Mouse (Mus musculus) midbrain, embryonic 13.5 days (tissue): ENCODE measurements around the gene Gm20721. TPM values are rescaled to one million over a fixed set of nuclear protein-coding genes. Genes with fewer than 3 reads are reported as not detected.

Experiments used
- ATAC-seq: fragments of 200-750 bp; cut with Nextera tagmentation; 2 replicates; pipeline ENCODE4 v1.8.0; 2017; ENCODE audit warnings: mild to moderate bottlenecking, moderate TSS enrichment, moderate library complexity
- H3K27ac ChIP-seq: fragments of 300-500 bp; sonication (generic); 2 replicates; pipeline ENCODE4 v1.5.1; 2015; ENCODE audit warnings: inconsistent platforms, mild to moderate bottlenecking, moderate library complexity
- H3K27me3 ChIP-seq: fragments of 300-500 bp; sonication (generic); 2 replicates; pipeline ENCODE4 v1.6.1; 2015; ENCODE audit warnings: mild to moderate bottlenecking, inconsistent platforms
- H3K36me3 ChIP-seq: fragments of 300-500 bp; sonication (generic); 2 replicates; pipeline ENCODE4 v1.6.1; 2015; ENCODE audit warnings: mild to moderate bottlenecking, inconsistent platforms
- H3K4me1 ChIP-seq: fragments of 300-500 bp; sonication (generic); replicated peaks from 2 replicates; pipeline ENCODE4 v1.6.1; 2015; ENCODE audit warnings: inconsistent platforms
- H3K4me2 ChIP-seq: fragments of 300-500 bp; sonication (generic); replicated peaks from 2 replicates; pipeline ENCODE4 v1.6.1; 2015; ENCODE audit warnings: moderate library complexity, mild to moderate bottlenecking, inconsistent platforms
- H3K4me3 ChIP-seq: fragments of 300-500 bp; sonication (generic); replicated peaks from 2 replicates; pipeline ENCODE4 v1.5.1; 2015; ENCODE audit warnings: mild to moderate bottlenecking, inconsistent platforms
- H3K9ac ChIP-seq: fragments of 300-500 bp; sonication (generic); replicated peaks from 2 replicates; pipeline ENCODE4 v1.6.1; 2015; ENCODE audit warnings: mild to moderate bottlenecking, inconsistent platforms
- H3K9me3 ChIP-seq: fragments of 300-500 bp; sonication (generic); 2 replicates; pipeline ENCODE4 v1.6.1; 2016; ENCODE audit warnings: mild to moderate bottlenecking, inconsistent platforms
- WGBS: fragments of 180-500 bp; shearing (Covaris S2); methylation state at CpG from one replicate; pipeline ENCODE4 v1.1.7; 2015; 5-methylcytosine and 5-hydroxymethylcytosine counted together
- polyA plus RNA-seq: library from polyadenylated mRNA; unstranded; fragments of >200 nt; fragmentation: Nextera tagmentation; extraction: Ambion mirVana; gene quantifications from 2 replicates; pipeline ENCODE4 v1.2.1, GENCODE M21; 2015

The Gm20721 gene
- polyA plus RNA-seq, 1 experiment from 2014 or later = 8.8 TPM

- ATAC-seq = no peak
- no peaks in the 10 kb centered on the region for H3K9me3 ChIP-seq
- 74% methylated on average over 8 of the region's 8 CpGs for WGBS
- H3K4me1 ChIP-seq = peaks cover 44% of the 10 kb centered on the region
- peak overlapping the region; percentile 57 for H3K27ac ChIP-seq
- H3K27me3 ChIP-seq = no peaks in the 10 kb centered on the region
- peaks cover 57% of the 10 kb centered on the region for H3K36me3 ChIP-seq
- no peak overlapping the region for H3K4me3 ChIP-seq
- no peak overlapping the region for H3K9ac ChIP-seq
- H3K4me2 ChIP-seq = no peak overlapping the region
Measured at GRCm38 (mm10) chr2:174342793-174343400, 3.6 kb downstream of the Gm20721 start.

- ATAC-seq = no peak
- 86% methylated on average over 4 of the region's 4 CpGs for WGBS
- Histone ChIP-seq H3K4me3 (no peak overlapping the region), H3K27me3 (no peaks in the 10 kb centered on the region), H3K4me2 (no peak overlapping the region), H3K27ac (no peak overlapping the region), H3K36me3 (peaks cover 42% of the 10 kb centered on the region), H3K9ac (no peak overlapping the region), H3K4me1 (peaks cover 60% of the 10 kb centered on the region), H3K9me3 (no peaks in the 10 kb centered on the region)
Measured at GRCm38 (mm10) chr2:174340893-174341580, 5.5 kb downstream of the Gm20721 start.

- WGBS = 89% methylated on average over 3 of the region's 3 CpGs
- Histone ChIP-seq H3K4me1 (peaks cover 67% of the 10 kb centered on the region), H3K27me3 (no peaks in the 10 kb centered on the region), H3K27ac (no peak overlapping the region), H3K4me3 (no peak overlapping the region), H3K9ac (no peak overlapping the region), H3K4me2 (no peak overlapping the region), H3K36me3 (peaks cover 35% of the 10 kb centered on the region), H3K9me3 (no peaks in the 10 kb centered on the region)
- no peak for ATAC-seq
Measured at GRCm38 (mm10) chr2:174340229-174340892, 6.2 kb downstream of the Gm20721 start.

- 95% methylated on average over 1 of the region's 1 CpGs for WGBS
- ATAC-seq = peak; percentile 25; the same call in 1 of the 2 replicates
- peaks cover 72% of the 10 kb centered on the region for H3K4me1 ChIP-seq
Measured at GRCm38 (mm10) chr2:174339701-174340100, 6.8 kb downstream of the Gm20721 start.

DNA sequence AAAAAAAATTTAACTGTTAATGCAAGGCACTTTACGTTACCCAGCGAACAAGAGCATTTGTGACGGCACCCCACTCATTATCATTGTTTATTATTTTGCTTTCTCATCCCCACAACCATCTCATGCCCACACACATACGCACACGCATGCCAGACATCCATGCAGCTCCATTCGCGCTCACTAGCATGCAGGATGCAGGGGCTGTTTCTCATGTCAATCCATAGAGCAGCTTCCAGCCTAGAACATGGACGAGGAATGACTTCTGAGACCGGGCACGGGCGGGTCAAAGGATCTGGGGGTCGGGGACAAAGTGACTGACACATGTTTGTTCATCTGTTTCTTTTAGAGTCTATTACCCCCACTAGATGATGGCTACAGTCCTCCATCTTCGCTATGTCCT, 9.2 kb downstream of the Gm20721 start:
- Histone ChIP-seq H3K9me3 (no peaks in the 10 kb centered on the region), H3K36me3 (peaks cover 10% of the 10 kb centered on the region), H3K27ac (no peak overlapping the region), H3K27me3 (no peaks in the 10 kb centered on the region), H3K4me1 (peaks cover 72% of the 10 kb centered on the region), H3K9ac (no peak overlapping the region), H3K4me2 (no peak overlapping the region), H3K4me3 (no peak overlapping the region)
- ATAC-seq = no peak
- 89% methylated on average over 13 of the region's 13 CpGs for WGBS

More at GRCm38 (mm10) chr2:174339701-174340100, 6.8 kb downstream of the Gm20721 start:
- no peaks in the 10 kb centered on the region for H3K9me3 ChIP-seq
- H3K4me2 ChIP-seq = no peak overlapping the region
- H3K27me3 ChIP-seq = no peaks in the 10 kb centered on the region
- H3K36me3 ChIP-seq = peaks cover 29% of the 10 kb centered on the region
- H3K27ac ChIP-seq = no peak overlapping the region
- H3K9ac ChIP-seq = no peak overlapping the region
- no peak overlapping the region for H3K4me3 ChIP-seq

GRCm38 (mm10) chr2:174334415-174334814, 12.1 kb downstream of the Gm20721 start:
- H3K9ac ChIP-seq = peak overlapping the region; percentile 29; the same call in 1 of the 2 replicates
- H3K4me2 ChIP-seq = peak overlapping the region; percentile 19
- peaks cover 70% of the 10 kb centered on the region for H3K4me1 ChIP-seq
- H3K27me3 ChIP-seq = no peaks in the 10 kb centered on the region
- H3K9me3 ChIP-seq = no peaks in the 10 kb centered on the region
- 87% methylated on average over 10 of the region's 10 CpGs for WGBS
- H3K4me3 ChIP-seq = no peak overlapping the region; the same call in 1 of the 2 replicates
- no peak overlapping the region for H3K27ac ChIP-seq
- no peaks in the 10 kb centered on the region for H3K36me3 ChIP-seq
- no peak for ATAC-seq

DNA sequence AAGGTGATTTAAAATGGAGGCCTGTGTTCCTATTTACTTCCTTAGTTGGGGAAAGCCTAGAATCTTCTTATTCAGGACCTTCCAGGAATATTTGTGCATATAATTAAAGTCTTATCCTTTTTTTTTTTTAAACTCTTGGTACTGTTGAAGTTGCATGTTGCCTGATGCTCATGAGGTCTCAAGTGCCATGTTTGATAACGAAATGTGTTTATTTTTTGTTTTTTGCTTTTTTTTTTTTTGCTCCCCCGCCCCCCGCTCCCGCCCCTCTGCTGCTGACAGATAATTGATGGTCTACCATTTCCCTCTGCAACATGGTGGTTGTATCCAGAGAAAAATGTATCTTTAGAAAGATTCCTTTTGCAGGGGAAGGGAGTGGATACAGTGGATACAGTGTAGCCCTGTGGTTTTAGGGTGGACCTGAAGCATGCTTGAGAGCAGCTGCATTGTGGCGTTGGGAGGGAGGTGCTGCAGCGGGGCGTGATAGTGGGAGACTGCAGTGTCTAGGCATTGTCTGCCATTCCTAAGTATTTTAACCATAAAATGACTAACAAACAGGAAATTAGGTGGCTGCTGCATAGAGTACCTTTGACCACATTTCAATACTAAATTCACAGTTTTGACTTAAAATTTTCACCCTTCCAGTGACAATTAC, 13.1 kb downstream of the Gm20721 start:
- peak overlapping the region; percentile 68 for H3K4me2 ChIP-seq
- peak overlapping the region; percentile 53 for H3K27ac ChIP-seq
- H3K27me3 ChIP-seq = no peaks in the 10 kb centered on the region
- H3K36me3 ChIP-seq = no peaks in the 10 kb centered on the region
- H3K4me1 ChIP-seq = peaks cover 74% of the 10 kb centered on the region
- H3K9ac ChIP-seq = no peak overlapping the region; the same call in 1 of the 2 replicates
- H3K4me3 ChIP-seq = no peak overlapping the region
- no peaks in the 10 kb centered on the region for H3K9me3 ChIP-seq
- no peak for ATAC-seq
- 63% methylated on average over 7 of the region's 7 CpGs for WGBS

DNA sequence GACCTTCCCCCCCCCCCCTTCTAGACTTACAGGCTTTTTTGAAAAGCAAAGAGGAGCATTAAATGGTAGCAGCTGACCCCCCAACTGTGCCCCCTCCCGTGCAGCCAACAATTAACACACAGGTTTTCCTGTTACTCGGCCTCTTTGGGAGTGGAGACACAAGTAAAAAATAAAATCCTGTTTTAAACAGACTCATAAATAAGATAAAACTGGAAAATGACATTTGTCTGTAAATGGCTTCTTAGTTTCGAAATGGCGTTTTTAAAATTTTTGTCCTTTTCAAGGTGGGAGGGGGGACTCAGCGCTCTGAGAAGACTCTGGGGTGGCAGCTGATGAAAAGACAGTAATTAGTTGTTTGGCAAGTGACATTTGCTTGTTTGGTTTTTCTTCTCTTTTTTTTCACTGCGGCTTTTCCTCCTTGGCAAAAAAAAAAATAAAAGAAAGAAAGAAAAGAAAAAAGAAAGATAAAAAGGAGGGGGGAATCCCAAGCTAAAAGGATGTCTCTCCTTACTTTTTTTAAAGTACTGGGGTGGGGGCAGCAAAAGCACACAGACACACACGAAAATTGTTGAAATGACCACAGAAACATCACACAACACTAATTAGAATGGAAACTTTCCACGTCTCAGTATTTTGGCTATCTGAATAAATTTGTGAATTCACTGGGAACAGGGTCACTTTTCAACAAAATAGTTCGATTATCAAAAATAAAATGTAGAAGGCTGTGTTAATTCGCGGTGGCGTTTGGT, 15.1 kb downstream of the Gm20721 start:
- Histone ChIP-seq H3K27ac (peak overlapping the region; percentile 100), H3K4me2 (peak overlapping the region; percentile 68), H3K9ac (peak overlapping the region; percentile 100), H3K4me1 (peaks cover 70% of the 10 kb centered on the region), H3K27me3 (no peaks in the 10 kb centered on the region; the same call in 1 of the 2 replicates), H3K9me3 (no peaks in the 10 kb centered on the region), H3K4me3 (peak overlapping the region; percentile 96), H3K36me3 (no peaks in the 10 kb centered on the region)
- no peak for ATAC-seq
- WGBS = 12% methylated on average over 12 of the region's 12 CpGs

DNA sequence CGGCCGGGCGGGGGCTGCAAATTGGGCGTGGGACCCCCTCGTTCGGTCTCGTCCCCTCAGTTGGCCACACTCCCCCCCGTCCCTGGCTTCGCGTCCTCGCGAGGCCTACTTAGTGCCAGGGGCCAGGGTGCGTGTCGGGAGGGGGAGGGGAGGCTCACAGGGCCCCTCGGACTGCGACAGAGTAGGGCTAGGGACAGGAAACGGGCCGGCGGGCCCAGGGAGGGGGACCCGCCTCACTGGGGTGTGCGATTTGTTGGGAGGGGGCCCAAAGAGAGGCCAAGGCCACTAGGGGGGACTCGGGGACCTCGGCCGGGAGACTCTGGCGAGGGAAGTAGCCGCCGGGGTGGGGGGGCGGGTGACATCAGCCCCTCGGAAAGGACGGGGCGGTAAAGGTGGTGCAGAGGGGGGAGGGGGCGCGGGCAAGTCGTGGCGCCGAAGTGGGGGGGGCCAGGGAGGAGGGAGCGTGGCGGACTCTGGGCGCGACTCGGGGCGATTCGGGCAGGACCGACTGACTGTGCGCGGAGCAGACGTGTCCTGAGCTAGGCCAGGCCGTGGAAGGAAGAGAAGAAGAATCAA, 15.8 kb downstream of the Gm20721 start:
- Histone ChIP-seq H3K36me3 (no peaks in the 10 kb centered on the region), H3K27ac (peak overlapping the region; percentile 100), H3K4me3 (peak overlapping the region; percentile 96), H3K27me3 (peaks cover 2% of the 10 kb centered on the region; the same call in 1 of the 2 replicates), H3K9ac (peak overlapping the region; percentile 100), H3K9me3 (no peaks in the 10 kb centered on the region), H3K4me2 (peak overlapping the region; percentile 68), H3K4me1 (peaks cover 64% of the 10 kb centered on the region)
- whole genome bisulfite sequencing = under 1% methylated on average over 28 of the region's 48 CpGs
- ATAC-seq = peak; percentile 73

DNA sequence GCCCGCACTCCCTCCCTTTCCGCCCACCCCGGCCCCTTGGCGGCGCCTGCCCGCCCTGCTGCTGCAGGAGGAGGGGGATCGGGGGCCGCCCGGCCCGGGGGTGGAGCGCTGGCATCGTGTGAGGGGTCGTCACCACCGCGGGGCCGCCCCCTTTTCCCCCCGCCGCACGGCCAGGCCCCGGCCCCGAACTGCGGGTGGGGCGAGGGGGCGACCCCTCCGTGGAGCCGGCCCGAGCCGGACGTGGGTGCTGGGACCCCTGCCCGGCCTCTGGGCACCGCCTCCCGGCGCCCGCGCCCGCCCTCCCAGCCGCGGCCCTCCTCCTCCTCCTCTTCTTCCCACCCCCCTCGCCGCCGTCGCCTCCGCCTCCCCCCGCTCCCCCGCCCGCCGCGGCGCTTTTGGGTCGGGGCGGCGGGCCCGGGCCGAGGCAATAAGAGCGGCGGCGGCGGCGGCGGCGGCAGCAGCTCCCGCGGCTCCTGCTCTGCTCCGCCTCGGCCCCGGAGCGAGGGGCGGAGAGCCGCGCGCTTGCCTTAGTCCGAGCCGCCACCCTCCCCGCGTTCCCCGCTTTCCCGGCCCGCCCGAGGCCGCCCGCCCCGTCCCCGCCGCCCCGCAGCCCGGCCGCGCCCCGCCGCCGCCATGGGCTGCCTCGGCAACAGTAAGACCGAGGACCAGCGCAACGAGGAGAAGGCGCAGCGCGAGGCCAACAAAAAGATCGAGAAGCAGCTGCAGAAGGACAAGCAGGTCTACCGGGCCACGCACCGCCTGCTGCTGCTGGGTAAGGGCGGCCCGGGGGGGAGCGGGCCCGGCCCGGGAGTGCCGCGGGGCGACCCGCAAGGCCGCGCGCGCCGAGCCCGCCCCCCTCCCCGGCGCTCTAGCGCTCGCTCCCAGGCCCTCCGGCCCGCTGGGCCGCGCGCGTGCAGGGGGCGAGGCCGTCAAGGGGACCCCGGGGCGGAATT, 16.6 kb downstream of the Gm20721 start:
- Histone ChIP-seq H3K4me2 (peak overlapping the region; percentile 68), H3K4me1 (peaks cover 56% of the 10 kb centered on the region), H3K9ac (peak overlapping the region; percentile 100), H3K36me3 (no peaks in the 10 kb centered on the region), H3K9me3 (no peaks in the 10 kb centered on the region), H3K4me3 (peak overlapping the region; percentile 96), H3K27me3 (peaks cover 2% of the 10 kb centered on the region; the same call in 1 of the 2 replicates), H3K27ac (peak overlapping the region; percentile 100)
- peak; percentile 72 for ATAC-seq
- WGBS = under 1% methylated on average over 75 of the region's 131 CpGs
